9 mouse cellular contexts compared by ENCODE assay signal in genomic region chr11:121203859-121204160, GRCm38 (mm10). TPM values are rescaled to one million over a fixed set of nuclear protein-coding genes. Genes with fewer than 3 reads are reported as not detected.
DNase-seq lines count a peak whose midpoint lies in the region; ATAC-seq and TF ChIP-seq lines count a peak whose summit lies in the region.
"Had no signal": no experiment of that assay in that cellular context is flagged by ENCODE, and none has a peak within 500 bp of the region (broad histone marks: within the 10 kb centered on the region; RNA-seq: fewer than 3 reads in every experiment).

No protein-coding gene starts in this region.

- H3K27me3 ChIP-seq in embryonic facial prominence, embryonic 11.5 days (ENCODE audit: control insufficient read depth, insufficient read depth, low read length) = no peaks in the 10 kb centered on the region
- no peaks in the 10 kb centered on the region for H3K27me3 ChIP-seq in intestine, embryonic 14.5 days (replicated peaks; ENCODE audit: control insufficient read depth, insufficient read depth, low read length)
- H3K27me3 ChIP-seq in myocyte (ENCODE audit: control insufficient read depth, insufficient read depth, insufficient read length) = no peaks in the 10 kb centered on the region

- H3ac ChIP-seq in myocyte (ENCODE audit: control insufficient read depth, insufficient read length) = no peak overlapping the region

- H3K79me2 ChIP-seq in myocyte (ENCODE audit: control insufficient read depth, insufficient read depth) = no peaks in the 10 kb centered on the region

- TF ChIP-seq POLR2A in myocyte (IDR thresholded peaks at IDR 0.05; ENCODE audit: insufficient read length, low read depth) = no peak

- H3K9me3 ChIP-seq in embryonic facial prominence, embryonic 11.5 days (replicated peaks; ENCODE audit: control insufficient read depth, low read length) = no peaks in the 10 kb centered on the region
- H3K9me3 ChIP-seq in intestine, embryonic 14.5 days (ENCODE audit: control insufficient read depth, low read length) = no peaks in the 10 kb centered on the region

- WGBS in embryonic facial prominence, embryonic 11.5 days = 2% methylated on average over 5 of the region's 5 CpGs
- 0% methylated on average over 5 of the region's 5 CpGs for WGBS in intestine, embryonic 14.5 days

- H3K4me1 ChIP-seq in embryonic facial prominence, embryonic 11.5 days (ENCODE audit: control insufficient read depth, insufficient read depth, low read length) = no peaks in the 10 kb centered on the region
- H3K4me1 ChIP-seq in intestine, embryonic 14.5 days (replicated peaks; ENCODE audit: control insufficient read depth, insufficient read depth, low read length) = peaks cover 12% of the 10 kb centered on the region; the same call in 1 of the 2 replicates

- no peak for ATAC-seq in embryonic facial prominence, embryonic 11.5 days (replicated peaks; ENCODE audit: insufficient number of reproducible peaks, low FRiP score, low TSS enrichment, low read depth)
- no peak for ATAC-seq in intestine, embryonic 14.5 days (replicated peaks; ENCODE audit: low FRiP score, low TSS enrichment, low read depth)

- intact Hi-C loops in left cerebral cortex, adult 2 months (cut with DNase I) = no loop called here

- no peak for DNase-seq in left cerebral cortex, adult 2 months (ENCODE audit: extremely low spot score in 1 of 2, low spot score in 2 of 2)
- DNase-seq in left cerebral cortex, adult 18-20 months (ENCODE audit: low spot score in 2 of 2) = no peak
- no peak for DNase-seq in embryonic facial prominence, embryonic 11.5 days (ENCODE audit: low spot score)
- DNase-seq in intestine, embryonic 14.5 days (ENCODE audit: low spot score) = no peak
- DNase-seq in layer of hippocampus, postnatal 25 days (ENCODE audit: extremely low spot score in 1 of 2, low spot score in 1 of 2) = no peak
- no peak for DNase-seq in spleen, postnatal 14 days (ENCODE audit: low spot score in 2 of 2)
- no peak for DNase-seq in embryo, embryonic 9.5 days (ENCODE audit: extremely low spot score)

- no peaks in the 10 kb centered on the region for H3K36me3 ChIP-seq in embryonic facial prominence, embryonic 11.5 days (replicated peaks; ENCODE audit: control insufficient read depth, insufficient read depth, low read depth, low read length)
- peaks cover 15% of the 10 kb centered on the region; the same call in 1 of the 2 replicates for H3K36me3 ChIP-seq in intestine, embryonic 14.5 days (ENCODE audit: control insufficient read depth, insufficient read depth, low read length)
- H3K36me3 ChIP-seq in myocyte (ENCODE audit: control insufficient read depth, insufficient read depth) = peaks cover 12% of the 10 kb centered on the region

- H3K4me2 ChIP-seq in embryonic facial prominence, embryonic 11.5 days (ENCODE audit: low read depth, low read length) = peak overlapping the region; percentile 64
- H3K4me2 ChIP-seq in intestine, embryonic 14.5 days (ENCODE audit: low read length) = peak overlapping the region; percentile 71
- peak overlapping the region; percentile 78 for H3K4me2 ChIP-seq in myocyte (ENCODE audit: low read depth)

- peak overlapping the region; percentile 47 for H3K27ac ChIP-seq in left cerebral cortex, adult 2 months
- H3K27ac ChIP-seq in embryonic facial prominence, embryonic 11.5 days (replicated peaks; ENCODE audit: low read depth, low read length) = no peak overlapping the region
- 0 out of 2 replicates have a peak overlapping the region, but pooled peaks have one; percentile 34 for H3K27ac ChIP-seq in intestine, embryonic 14.5 days (ENCODE audit: low read depth)

- peak overlapping the region; percentile 2 for H3K9ac ChIP-seq in embryonic facial prominence, embryonic 11.5 days (replicated peaks; ENCODE audit: low read length)
- peak overlapping the region; percentile 67; the same call in 1 of the 2 replicates for H3K9ac ChIP-seq in intestine, embryonic 14.5 days (ENCODE audit: low read length)

- no peak for TF ChIP-seq CTCF in left cerebral cortex, adult 2 months (IDR thresholded peaks at IDR 0.05)

- H3K4me3 ChIP-seq in left cerebral cortex, adult 2 months = peak overlapping the region; percentile 93
- H3K4me3 ChIP-seq in embryonic facial prominence, embryonic 11.5 days (ENCODE audit: low read depth, low read length) = peak overlapping the region; percentile 72
- peak overlapping the region; percentile 83 for H3K4me3 ChIP-seq in intestine, embryonic 14.5 days (ENCODE audit: low read depth, low read length)
- H3K4me3 ChIP-seq in myocyte = peak overlapping the region; percentile 46

TF ChIP-seq in myocyte, 11 proteins besides CTCF, POLR2A, EP300 and RAD21:
- TF ChIP-seq USF1 (IDR thresholded peaks at IDR 0.05; ENCODE audit: low read depth) (peak; percentile 64), MYOD1 (IDR thresholded peaks at IDR 0.05; ENCODE audit: control insufficient read depth in 1 of 3, insufficient read length in 2 of 3, low read depth in 2 of 3) (no peak)

RNA-seq across cellular contexts. Expression of gene Hexdc, which starts 0.4 kb away (rescaled TPM):
- total RNA-seq in left cerebral cortex, adult 2 months (2021) = 10 to 100 TPM; 21.2 to 26.8 TPM
- total RNA-seq in left cerebral cortex, adult 18-20 months (2021) = 10 to 100 TPM; 19.6 to 22.3 TPM
- polyA plus RNA-seq in embryonic facial prominence, embryonic 11.5 days (2014; fragmentation: Nextera tagmentation; extraction: Ambion mirVana) = 5.4 and 6.3 TPM in 2 replicates
- polyA plus RNA-seq in intestine, embryonic 14.5 days (2014; fragmentation: Nextera tagmentation; extraction: Ambion mirVana) = 10.4 and 11.8 TPM in 2 replicates
- polyA plus RNA-seq in myocyte (2012; fragmentation: generic; extraction: Trizol) = 11.6 TPM
- total RNA-seq in layer of hippocampus, postnatal 25 days (2021) = 10 to 100 TPM; 22.1 to 26.5 TPM

RNA-seq across cellular contexts. Expression of gene Ogfod3, which starts 0.7 kb away (rescaled TPM):
- total RNA-seq in left cerebral cortex, adult 2 months (2021) = 1 to 10 TPM; 7.2 TPM
- 1 to 10 TPM; 8.2 TPM for total RNA-seq in left cerebral cortex, adult 18-20 months (2021)
- 16.0 and 19.0 TPM in 2 replicates for polyA plus RNA-seq in embryonic facial prominence, embryonic 11.5 days (2014; fragmentation: Nextera tagmentation; extraction: Ambion mirVana)
- 32.3 and 32.9 TPM in 2 replicates for polyA plus RNA-seq in intestine, embryonic 14.5 days (2014; fragmentation: Nextera tagmentation; extraction: Ambion mirVana)
- polyA plus RNA-seq in myocyte (2012; fragmentation: generic; extraction: Trizol) = 12.5 TPM
- 1 to 10 TPM; 7.1 to 7.3 TPM for total RNA-seq in layer of hippocampus, postnatal 25 days (2021)

RNA-seq across cellular contexts. Expression of gene Cybc1, which starts 25.3 kb away (rescaled TPM):
- 10 to 100 TPM; 22.0 to 23.3 TPM for total RNA-seq in left cerebral cortex, adult 2 months (2021)
- total RNA-seq in left cerebral cortex, adult 18-20 months (2021) = 10 to 100 TPM; 20.0 to 20.4 TPM
- polyA plus RNA-seq in embryonic facial prominence, embryonic 11.5 days (2014; fragmentation: Nextera tagmentation; extraction: Ambion mirVana) = 30.2 and 38.1 TPM in 2 replicates
- 38.1 and 38.2 TPM in 2 replicates for polyA plus RNA-seq in intestine, embryonic 14.5 days (2014; fragmentation: Nextera tagmentation; extraction: Ambion mirVana)
- polyA plus RNA-seq in myocyte (2012; fragmentation: generic; extraction: Trizol) = 22.3 TPM
- total RNA-seq in layer of hippocampus, postnatal 25 days (2021) = 10 to 100 TPM; 23.3 to 24.0 TPM

RNA-seq across cellular contexts. Expression of gene Narf, which starts 33.2 kb away (rescaled TPM):
- total RNA-seq in left cerebral cortex, adult 2 months (2021) = 10 to 100 TPM; 39.2 to 48.9 TPM
- total RNA-seq in left cerebral cortex, adult 18-20 months (2021) = 10 to 100 TPM; 38.4 to 49.2 TPM
- polyA plus RNA-seq in embryonic facial prominence, embryonic 11.5 days (2014; fragmentation: Nextera tagmentation; extraction: Ambion mirVana) = 62.2 and 66.4 TPM in 2 replicates
- 41.1 and 45.2 TPM in 2 replicates for polyA plus RNA-seq in intestine, embryonic 14.5 days (2014; fragmentation: Nextera tagmentation; extraction: Ambion mirVana)
- 27.0 TPM for polyA plus RNA-seq in myocyte (2012; fragmentation: generic; extraction: Trizol)
- total RNA-seq in layer of hippocampus, postnatal 25 days (2021) = 10 to 100 TPM; 52.9 to 55.6 TPM

RNA-seq across cellular contexts. Expression of gene Uts2r, which starts 43.7 kb away (rescaled TPM):
- under 1 TPM in 1 of 2 experiments, not detected in 1; 0.21 TPM for total RNA-seq in left cerebral cortex, adult 2 months (2021)
- under 1 TPM; 0.19 to 0.21 TPM for total RNA-seq in left cerebral cortex, adult 18-20 months (2021)
- 0.17 TPM in 1 of 2 replicates, not detected in the other for polyA plus RNA-seq in embryonic facial prominence, embryonic 11.5 days (2014; fragmentation: Nextera tagmentation; extraction: Ambion mirVana)
- polyA plus RNA-seq in intestine, embryonic 14.5 days (2014; fragmentation: Nextera tagmentation; extraction: Ambion mirVana) = not detected in 2 replicates
- 0.20 TPM for polyA plus RNA-seq in myocyte (2012; fragmentation: generic; extraction: Trizol)
- total RNA-seq in layer of hippocampus, postnatal 25 days (2021) = under 1 TPM; 0.25 to 0.35 TPM
- polyA plus RNA-seq: large intestine, adult 2 months had no signal
